In the genomic region with DNA sequence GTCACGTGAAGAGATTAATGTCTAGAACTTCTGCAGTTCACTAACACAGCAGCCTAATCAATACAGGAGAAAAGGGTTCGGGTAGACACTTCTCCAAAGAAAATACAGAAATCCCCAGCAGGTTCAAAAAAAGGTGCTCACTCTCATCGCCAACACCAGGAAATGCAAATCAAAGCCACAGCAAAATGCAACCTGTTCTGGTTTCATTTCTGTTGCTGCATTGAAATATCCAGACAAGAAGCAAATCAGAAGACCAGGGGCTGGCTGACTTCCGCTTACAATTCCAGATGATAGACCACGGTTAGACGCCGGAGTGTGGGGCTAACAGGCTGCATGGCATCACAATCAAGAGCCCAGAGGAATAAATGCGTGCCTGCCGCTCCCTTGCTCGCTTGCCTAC, we compare ENCODE assay signal across 36 mouse cellular contexts. TPM values are rescaled to one million over a fixed set of nuclear protein-coding genes. Genes with fewer than 3 reads are reported as not detected.
DNase-seq lines count a peak whose midpoint lies in the region; ATAC-seq and TF ChIP-seq lines count a peak whose summit lies in the region.
"Had no signal": no experiment of that assay in that cellular context is flagged by ENCODE, and none has a peak within 500 bp of the region (broad histone marks: within the 10 kb centered on the region; RNA-seq: fewer than 3 reads in every experiment).

No protein-coding gene starts in this region.

- H3K27me3 ChIP-seq in spleen, adult 2 months (ENCODE audit: control insufficient read depth, insufficient read depth, low read length) = no peaks in the 10 kb centered on the region
- H3K27me3 ChIP-seq in splenic B cell, adult 2 months (ENCODE audit: control insufficient read depth, insufficient read depth, low read length, poor library complexity, severe bottlenecking) = no peaks in the 10 kb centered on the region
- no peaks in the 10 kb centered on the region for H3K27me3 ChIP-seq in hindbrain, embryonic 11.5 days (ENCODE audit: control insufficient read depth, insufficient read depth, low read length)
- H3K27me3 ChIP-seq: embryonic facial prominence, embryonic 13.5 days; forebrain, embryonic 15.5 days; hindbrain, embryonic 15.5 days; midbrain, embryonic 13.5 days; neural tube, embryonic 12.5 days; stomach, embryonic 15.5 days had no signal

- no peak overlapping the region for H3K4me2 ChIP-seq in hindbrain, embryonic 11.5 days (replicated peaks; ENCODE audit: low read depth, low read length)
- H3K4me2 ChIP-seq: embryonic facial prominence, embryonic 13.5 days; forebrain, embryonic 15.5 days; heart, embryonic 13.5 days; hindbrain, embryonic 15.5 days; liver, embryonic 13.5 days; midbrain, embryonic 13.5 days; neural tube, embryonic 12.5 days; stomach, embryonic 15.5 days had no signal

- no peak; the same call in 1 of the 2 replicates for TF ChIP-seq POLR2A in spleen, adult 2 months (IDR thresholded peaks at IDR 0.05; ENCODE audit: low read depth, low read length)

- TF ChIP-seq CTCF in spleen, adult 2 months (IDR thresholded peaks at IDR 0.05; ENCODE audit: extremely low read depth, insufficient read depth, insufficient read length, insufficient replicate concordance) = no peak

- H3K9me3 ChIP-seq in hindbrain, embryonic 11.5 days (ENCODE audit: control insufficient read depth, low read length) = no peaks in the 10 kb centered on the region
- H3K9me3 ChIP-seq: embryonic facial prominence, embryonic 13.5 days; forebrain, embryonic 10.5 days; forebrain, embryonic 15.5 days; heart, embryonic 13.5 days; hindbrain, embryonic 15.5 days; liver, embryonic 13.5 days; midbrain, embryonic 13.5 days; neural tube, embryonic 12.5 days; stomach, embryonic 15.5 days had no signal

- no peaks in the 10 kb centered on the region for H3K36me3 ChIP-seq in spleen, adult 2 months (ENCODE audit: control insufficient read depth, insufficient read depth, low read length)
- H3K36me3 ChIP-seq in splenic B cell, adult 2 months (ENCODE audit: control insufficient read depth, insufficient read depth, low read length, poor library complexity, severe bottlenecking) = no peaks in the 10 kb centered on the region
- H3K36me3 ChIP-seq in hindbrain, embryonic 11.5 days (ENCODE audit: control insufficient read depth, insufficient read depth, low read length) = no peaks in the 10 kb centered on the region
- H3K36me3 ChIP-seq: embryonic facial prominence, embryonic 13.5 days; forebrain, embryonic 10.5 days; forebrain, embryonic 15.5 days; heart, embryonic 13.5 days; hindbrain, embryonic 15.5 days; liver, embryonic 13.5 days; midbrain, embryonic 13.5 days; neural tube, embryonic 12.5 days; stomach, embryonic 15.5 days had no signal

- H3K27ac ChIP-seq in spleen, adult 2 months (ENCODE audit: insufficient read depth, low read length) = peak overlapping the region; percentile 94
- H3K27ac ChIP-seq in hindbrain, embryonic 11.5 days (ENCODE audit: low read depth, low read length) = no peak overlapping the region
- H3K27ac ChIP-seq: embryonic facial prominence, embryonic 13.5 days; forebrain, embryonic 10.5 days; forebrain, embryonic 15.5 days; gastrocnemius, adult 2 months; heart, adult 2 months; heart, embryonic 13.5 days; hindbrain, embryonic 15.5 days; kidney, postnatal 0 days; liver, embryonic 13.5 days; midbrain, embryonic 13.5 days; neural tube, embryonic 12.5 days; stomach, embryonic 15.5 days had no signal

- ATAC-seq in activated CD4-positive, CD25-positive, alpha-beta regulatory T cell, adult 4 months = peak; percentile 77
- ATAC-seq in inflammation-experienced regulatory T-cells, adult 6 months = peak; percentile 72
- no peak for ATAC-seq in hindbrain, embryonic 11.5 days (ENCODE audit: low FRiP score)
- ATAC-seq: forebrain, embryonic 15.5 days; intestine, embryonic 16.5 days; lung, postnatal 0 days; midbrain, embryonic 13.5 days had no signal

- WGBS in spleen, adult 2 months = 43% methylated on average over 10 of the region's 10 CpGs
- 91% methylated on average over 10 of the region's 10 CpGs for WGBS in hindbrain, embryonic 11.5 days

- H3K4me1 ChIP-seq in spleen, adult 2 months (ENCODE audit: control insufficient read depth, insufficient read depth, insufficient read length) = peaks cover 46% of the 10 kb centered on the region; the same call in 1 of the 2 replicates
- H3K4me1 ChIP-seq in hindbrain, embryonic 11.5 days (replicated peaks; ENCODE audit: control insufficient read depth, insufficient read depth, low read length) = no peaks in the 10 kb centered on the region
- H3K4me1 ChIP-seq: embryonic facial prominence, embryonic 13.5 days; forebrain, embryonic 15.5 days; hindbrain, embryonic 15.5 days; midbrain, embryonic 13.5 days; neural tube, embryonic 12.5 days; stomach, embryonic 15.5 days had no signal

- no peak overlapping the region for H3K4me3 ChIP-seq in spleen, adult 2 months (ENCODE audit: extremely low read depth, insufficient read depth, insufficient read length)
- no peak overlapping the region for H3K4me3 ChIP-seq in hindbrain, embryonic 11.5 days (ENCODE audit: low read depth, low read length)
- H3K4me3 ChIP-seq: embryonic facial prominence, embryonic 13.5 days; forebrain, embryonic 10.5 days; forebrain, embryonic 15.5 days; gastrocnemius, adult 2 months; heart, adult 2 months; heart, embryonic 13.5 days; hindbrain, embryonic 15.5 days; liver, embryonic 13.5 days; midbrain, embryonic 13.5 days; neural tube, embryonic 12.5 days; stomach, embryonic 15.5 days had no signal

- peak; percentile 42 to 61 for DNase-seq in spleen, adult 2 months (ENCODE audit: low read depth in 1 of 2, low spot score in 2 of 2)
- DNase-seq in spleen, postnatal 10 days (ENCODE audit: low spot score in 2 of 2) = no peak
- peak; percentile 82 for DNase-seq in splenic B cell, adult 2 months (ENCODE audit: low read depth, low spot score)
- no peak for DNase-seq in hindbrain, embryonic 11.5 days (ENCODE audit: low spot score)
- no peak for DNase-seq in urinary bladder, postnatal 25 days (ENCODE audit: low spot score)
- no peak for DNase-seq in thymus, postnatal 10 days (ENCODE audit: low spot score in 2 of 2)
- DNase-seq: adrenal gland, adult 8-10 months; cerebellum, adult 11 months; cerebellum, adult 9-10 months; embryo, embryonic 11 days; gastrocnemius, adult 2 months; gastrocnemius, postnatal 36 days; heart, adult 2 months; heart, postnatal 10 days; kidney, adult 8-10 months; kidney, postnatal 4 days; layer of hippocampus, postnatal 36 days; left cerebral cortex, postnatal 4 days; liver, embryonic 13.5 days; lung, adult 18-20 months; lung, postnatal 4 days; right cerebral cortex, postnatal 4 days; thymus, postnatal 14 days had no signal

- H3K9ac ChIP-seq in hindbrain, embryonic 11.5 days (ENCODE audit: low read depth, low read length) = no peak overlapping the region
- H3K9ac ChIP-seq: embryonic facial prominence, embryonic 13.5 days; forebrain, embryonic 15.5 days; heart, embryonic 13.5 days; hindbrain, embryonic 15.5 days; liver, embryonic 13.5 days; midbrain, embryonic 13.5 days; neural tube, embryonic 12.5 days; stomach, embryonic 15.5 days had no signal

RNA-seq across cellular contexts. Expression of gene Bach2, which starts 9.3 kb away (rescaled TPM):
- 14.1 and 16.5 TPM in 2 replicates for polyA plus RNA-seq in spleen, adult 2 months (2012; rRNA removed)
- polyA plus RNA-seq in activated CD4-positive, CD25-positive, alpha-beta regulatory T cell, adult 4 months (2017; shearing (Covaris generic)) = 10 to 100 TPM; 11.8 to 17.2 TPM
- polyA plus RNA-seq in inflammation-experienced regulatory T-cells, adult 6 months (2017; shearing (Covaris generic)) = 10 to 100 TPM in 2 of 3 experiments, 1 to 10 TPM in 1; 1.9 to 18.4 (median 14.6) TPM
- polyA plus RNA-seq in hindbrain, embryonic 11.5 days (2014; fragmentation: Nextera tagmentation; extraction: Ambion mirVana) = 23.8 and 23.9 TPM in 2 replicates

Comparison
In these comparisons a context has a peak if more than half of its experiments do, and no peak if none do; other contexts are left out.
1. DNase-seq: peak in spleen, adult 2 months (2 of 2) and splenic B cell, adult 2 months (single experiment); none in spleen, postnatal 10 days (0 of 2), hindbrain, embryonic 11.5 days (single experiment), urinary bladder, postnatal 25 days (single experiment) and thymus, postnatal 10 days (0 of 2).